Mouse (Mus musculus) liver, postnatal 0 days (tissue): ENCODE data around the gene Zfp945. TPM values are rescaled to one million over a fixed set of nuclear protein-coding genes. Genes with fewer than 3 reads are reported as not detected.
A peak's percentile ranks its signal among the peaks of the same experiment; 100 is the strongest.

ENCODE experiments used
- ATAC-seq: fragments of 200-750 bp; cut with Nextera tagmentation; 2 replicates; pipeline ENCODE4 v1.8.0; 2017; ENCODE audit warnings: mild to moderate bottlenecking, moderate library complexity
- DNase-seq: peaks from one replicate; pipeline ENCODE4 v3.0.0-alpha.2; 2016
- H3K27ac ChIP-seq: fragments of 300-500 bp; sonication (generic); 2 replicates; pipeline ENCODE4 v1.5.1; 2014; ENCODE audit warnings: antibody characterized with exemption, moderate library complexity, mild to moderate bottlenecking, low read depth
- H3K27me3 ChIP-seq: fragments of 300-500 bp; sonication (generic); 2 replicates; pipeline ENCODE4 v1.6.1; 2014; ENCODE audit warnings: low read length, control low read depth, mixed read lengths; ENCODE audit not compliant: insufficient read depth
- H3K36me3 ChIP-seq: fragments of 300-500 bp; sonication (generic); replicated peaks from 2 replicates; pipeline ENCODE4 v1.6.1; 2014; ENCODE audit warnings: mild to moderate bottlenecking, control low read depth, low read length, moderate library complexity, mixed read lengths; ENCODE audit not compliant: insufficient read depth
- H3K4me1 ChIP-seq: fragments of 300-500 bp; sonication (generic); 2 replicates; pipeline ENCODE4 v1.6.1; 2014; ENCODE audit warnings: antibody characterized with exemption, mild to moderate bottlenecking, control low read depth; ENCODE audit not compliant: insufficient read depth
- H3K4me2 ChIP-seq: fragments of 300-500 bp; sonication (generic); 2 replicates; pipeline ENCODE4 v1.6.1; 2014; ENCODE audit warnings: low read depth, mild to moderate bottlenecking, low read length, moderate library complexity, mixed read lengths
- H3K4me3 ChIP-seq: fragments of 300-500 bp; sonication (generic); 2 replicates; pipeline ENCODE4 v1.5.1; 2014; ENCODE audit warnings: low read depth, low read length
- H3K9ac ChIP-seq: fragments of 300-500 bp; sonication (generic); replicated peaks from 2 replicates; pipeline ENCODE4 v1.6.1; 2014; ENCODE audit warnings: mild to moderate bottlenecking, moderate library complexity
- H3K9me3 ChIP-seq: fragments of 300-500 bp; sonication (generic); 2 replicates; pipeline ENCODE4 v1.6.1; 2016; ENCODE audit warnings: mild to moderate bottlenecking, control low read depth, low read length, mixed read lengths
- CTCF ChIP-seq: sonication (generic); IDR thresholded peaks from 2 replicates; pipeline ENCODE4 v1.5.1; 2016; ENCODE audit warnings: antibody characterized with exemption, low read depth
- EP300 ChIP-seq: IDR thresholded peaks from 2 replicates; pipeline ENCODE4 v1.6.1; 2016; ENCODE audit warnings: antibody characterized with exemption, low read depth, mild to moderate bottlenecking
- WGBS: fragments of 180-500 bp; shearing (Covaris S2); extraction: QIAGEN DNeasy Blood & Tissue Kit; methylation state at CpG from one replicate; pipeline ENCODE4 v1.1.7; 2014; ENCODE audit not compliant: insufficient replicate concordance; 5-methylcytosine and 5-hydroxymethylcytosine counted together
- polyA plus RNA-seq: library from polyadenylated mRNA; unstranded; fragments of >200 nt; fragmentation: Nextera tagmentation; extraction: Ambion mirVana; gene quantifications from 2 replicates; pipeline ENCODE4 v1.2.1, GENCODE M21; 2015

Zfp945 gene
- polyA plus RNA-seq, 1 experiment from 2014 or later: 4.6 TPM

DNA sequence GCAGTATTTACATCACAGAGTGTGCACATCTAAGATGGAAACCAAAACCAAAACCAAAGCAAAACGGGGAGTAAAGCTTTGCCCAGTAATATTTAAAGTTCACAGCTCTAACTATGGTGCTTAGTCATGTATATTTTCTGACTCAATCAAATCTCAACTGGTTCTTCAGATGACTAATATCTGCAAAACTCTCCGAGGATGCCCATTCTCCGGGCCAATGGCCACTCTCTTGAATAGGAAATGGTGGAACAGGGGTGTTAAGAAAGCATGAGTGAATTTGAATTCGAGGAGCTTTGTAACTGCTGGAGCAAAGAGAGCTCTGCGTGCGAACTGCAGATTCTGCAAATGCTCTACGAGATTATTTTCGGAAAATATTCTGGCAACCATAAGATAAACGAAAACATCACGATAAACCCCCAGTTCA is 501 bp downstream of the Zfp945 start:
- H3K27me3 ChIP-seq: no peaks in the 10 kb centered on the region
- peaks cover 8% of the 10 kb centered on the region; the same call in 1 of the 2 replicates for H3K36me3 ChIP-seq
- peak overlapping the region; percentile 94 for H3K27ac ChIP-seq
- ATAC-seq: peak; percentile 22
- WGBS: 1% methylated on average over 10 of the region's 10 CpGs
- peak; percentile 17 for DNase-seq
- H3K4me1 ChIP-seq: 0 out of 2 replicates have a peak, but pooled peaks cover 3% of the 10 kb centered on the region
- no peaks in the 10 kb centered on the region for H3K9me3 ChIP-seq
- peak overlapping the region; percentile 82 for H3K9ac ChIP-seq
- H3K4me2 ChIP-seq: peak overlapping the region; percentile 78
- H3K4me3 ChIP-seq: peak overlapping the region; percentile 76
- TF ChIP-seq CTCF: no peak
- no peak; the same call in 1 of the 2 replicates for TF ChIP-seq EP300

DNA sequence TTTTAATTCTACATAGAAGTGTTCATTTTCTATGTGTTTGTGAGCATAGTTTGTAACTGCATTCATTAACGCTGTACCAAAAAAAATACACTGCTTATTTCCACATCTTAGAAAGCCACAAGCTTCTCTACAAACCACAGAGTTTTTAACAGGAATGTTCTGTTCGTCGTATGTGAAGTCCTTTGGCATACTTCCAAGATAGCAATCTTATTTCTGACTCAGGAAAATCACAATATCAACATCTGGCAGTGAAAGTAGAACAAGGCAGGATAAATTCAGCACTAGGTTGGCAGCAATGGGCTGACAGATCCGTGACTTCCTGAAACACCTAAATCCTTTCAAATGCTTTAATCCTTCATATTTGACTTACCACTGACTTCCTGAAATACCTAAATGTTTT is 45.8 kb downstream of the Zfp945 start:
- Histone ChIP-seq H3K9ac (no peak overlapping the region), H3K9me3 (no peaks in the 10 kb centered on the region), H3K4me1 (no peaks in the 10 kb centered on the region), H3K4me3 (no peak overlapping the region), H3K27ac (no peak overlapping the region), H3K4me2 (no peak overlapping the region), H3K27me3 (no peaks in the 10 kb centered on the region), H3K36me3 (no peaks in the 10 kb centered on the region)
- 46% methylated on average over 4 of the region's 4 CpGs for WGBS
- TF ChIP-seq CTCF: no peak
- DNase-seq (no peak), ATAC-seq (no peak)

DNA sequence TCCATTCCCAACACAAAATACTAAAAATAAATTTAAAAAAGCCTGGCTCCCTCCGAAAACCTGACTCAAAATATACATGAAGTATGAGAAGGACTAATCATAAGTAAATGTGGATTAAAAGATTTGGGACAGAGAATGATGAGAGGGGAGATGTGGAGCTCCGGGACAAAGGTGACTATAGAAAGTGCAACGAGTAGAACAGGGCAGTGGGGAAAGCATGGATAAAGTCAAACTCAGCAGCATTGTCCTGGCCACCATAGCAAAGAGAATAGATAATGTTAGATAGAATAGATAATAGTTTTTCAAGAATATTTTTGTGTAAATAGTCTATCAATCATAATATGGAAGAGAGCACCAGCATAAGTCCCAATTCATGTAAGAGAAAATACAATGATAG is 48.7 kb downstream of the Zfp945 start:
- 62% methylated on average over 3 of the region's 3 CpGs for WGBS
- Histone ChIP-seq H3K4me3 (peak overlapping the region; percentile 67), H3K27me3 (no peaks in the 10 kb centered on the region), H3K4me2 (peak overlapping the region; percentile 64), H3K27ac (no peak overlapping the region), H3K4me1 (no peaks in the 10 kb centered on the region), H3K9me3 (no peaks in the 10 kb centered on the region), H3K9ac (no peak overlapping the region; the same call in 1 of the 2 replicates), H3K36me3 (no peaks in the 10 kb centered on the region)
- DNase-seq (no peak), ATAC-seq (no peak)
- TF ChIP-seq CTCF: no peak

DNA sequence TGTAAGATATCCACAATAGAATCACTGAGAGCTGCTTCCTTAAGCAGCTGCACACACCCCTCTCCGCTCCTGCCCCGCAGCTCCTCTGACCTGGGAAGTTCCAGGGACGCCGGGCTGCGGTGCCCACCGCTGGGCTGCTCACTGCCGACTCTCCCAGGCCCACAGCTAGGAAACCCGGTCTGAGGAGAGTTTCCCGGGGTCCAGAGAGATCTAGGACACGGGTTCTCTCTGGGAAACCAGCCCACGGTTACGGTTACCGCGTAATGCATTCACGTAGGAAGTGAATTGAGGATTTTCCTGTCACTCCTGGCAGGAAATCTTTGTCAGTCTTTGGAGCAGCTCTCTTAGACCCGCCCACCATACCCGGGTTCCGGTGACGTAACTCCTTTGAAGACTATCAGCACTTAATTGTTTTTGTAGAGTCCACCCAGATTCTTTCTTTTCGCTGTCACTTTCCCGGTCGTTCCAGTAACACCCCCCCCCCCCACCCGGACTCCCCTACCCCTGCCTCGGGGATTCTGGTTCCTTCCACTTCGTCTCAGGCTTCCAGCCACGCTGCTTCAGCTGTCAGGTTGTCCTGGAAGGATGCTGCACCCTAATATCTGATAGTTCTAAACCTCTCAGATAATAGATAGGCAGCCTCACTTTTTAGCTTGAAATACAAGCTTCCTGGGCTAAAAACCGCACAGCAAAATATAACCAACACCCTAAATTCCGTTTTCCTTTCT is 49.3 kb downstream of the Zfp945 start:
- Histone ChIP-seq H3K36me3 (no peaks in the 10 kb centered on the region), H3K4me1 (no peaks in the 10 kb centered on the region), H3K27ac (peak overlapping the region; percentile 52), H3K4me2 (peak overlapping the region; percentile 64), H3K4me3 (peak overlapping the region; percentile 67), H3K27me3 (no peaks in the 10 kb centered on the region), H3K9ac (peak overlapping the region; percentile 67), H3K9me3 (no peaks in the 10 kb centered on the region)
- peak; percentile 83 for ATAC-seq
- TF ChIP-seq CTCF: no peak
- no peak for TF ChIP-seq EP300
- peak; percentile 61 for DNase-seq
- WGBS: 2% methylated on average over 28 of the region's 28 CpGs

DNA sequence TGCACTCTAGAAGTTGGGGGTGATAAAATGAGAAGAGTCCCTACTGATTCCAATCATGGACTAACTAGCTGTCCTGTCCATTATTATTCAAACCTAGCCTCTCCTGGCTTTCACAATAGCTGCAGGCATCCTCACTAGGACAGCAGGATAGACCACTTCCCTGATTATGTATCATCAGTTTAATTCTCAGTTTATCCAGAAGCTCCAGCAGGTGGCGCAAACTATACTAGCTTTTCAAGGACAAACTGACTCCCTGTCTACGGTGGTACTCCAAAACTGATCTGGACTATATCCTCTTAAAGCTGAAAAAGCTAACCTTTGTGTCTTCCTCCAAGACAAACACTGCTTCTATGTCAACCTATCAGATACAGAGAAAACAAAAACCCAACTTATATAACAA is 67.2 kb downstream of the Zfp945 start:
- ATAC-seq: no peak
- TF ChIP-seq CTCF: peak; percentile 46
- no peak for TF ChIP-seq EP300
- Histone ChIP-seq H3K4me3 (no peak overlapping the region), H3K27me3 (no peaks in the 10 kb centered on the region), H3K9ac (no peak overlapping the region), H3K27ac (no peak overlapping the region), H3K36me3 (no peaks in the 10 kb centered on the region), H3K9me3 (no peaks in the 10 kb centered on the region), H3K4me1 (no peaks in the 10 kb centered on the region), H3K4me2 (no peak overlapping the region)
- DNase-seq: no peak
- WGBS: 54% methylated on average over 2 of the region's 2 CpGs

Other genes with a start within 250 kb of the Zfp945 start
- not detected in 2 replicates for gene Vmn2r113, start 75.8 kb upstream of the Zfp945 start, polyA plus RNA-seq
- gene Vmn2r-ps130, start 194.0 kb upstream of the Zfp945 start, polyA plus RNA-seq: not detected in 2 replicates